Mouse (Mus musculus): ENCODE measurements around the gene Gtpbp4. TPM values are rescaled to one million over a fixed set of nuclear protein-coding genes. Genes with fewer than 3 reads are reported as not detected.
A peak's percentile ranks its signal among the peaks of the same experiment; 100 is the strongest.
"Not testable (repeated sequence)": the region's sequence is repeated elsewhere in the genome, so short reads cannot be mapped to it uniquely, and the experiment has no call there.

The Gtpbp4 gene
- polyA plus RNA-seq, 1 experiment from 2014 or later: 51.9 TPM

DNA sequence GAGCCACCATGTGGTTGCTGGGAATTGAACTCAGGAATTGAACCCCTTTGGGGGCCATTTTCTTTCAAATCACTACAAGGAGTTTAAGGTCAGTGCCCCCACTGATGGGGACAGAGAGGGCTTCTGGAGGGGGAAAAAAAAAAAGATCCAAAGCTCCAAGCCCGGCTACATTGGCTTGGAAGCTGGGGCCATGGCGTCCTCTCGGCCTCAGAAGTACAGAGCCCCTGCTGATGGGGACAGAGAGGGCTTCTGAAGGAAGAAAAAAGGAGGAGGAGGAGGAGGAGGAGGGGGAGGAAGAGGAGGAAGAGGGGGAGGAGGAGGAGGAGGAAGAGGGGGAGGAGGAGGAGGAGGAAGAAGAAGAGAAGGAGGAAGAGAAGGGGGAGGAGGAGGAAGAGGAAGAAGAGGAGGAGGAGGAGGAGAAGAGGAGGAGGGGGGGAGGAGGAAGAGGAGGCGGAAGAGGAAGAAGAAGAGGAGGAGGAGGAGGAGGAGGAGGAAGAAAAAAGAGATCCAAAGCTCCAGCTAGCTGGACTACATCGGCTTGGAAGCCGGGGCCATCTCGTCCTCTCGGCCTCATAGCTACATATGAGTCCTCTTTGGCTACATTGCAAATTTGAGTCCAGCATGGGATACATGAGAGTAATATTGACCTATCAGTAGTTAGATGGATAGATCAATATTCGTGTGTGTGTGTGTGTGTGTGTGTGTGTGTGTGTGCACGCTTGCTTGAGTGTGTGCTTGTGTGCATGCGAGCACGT is 15.9 kb upstream of the Gtpbp4 start:
- Histone ChIP-seq H3K4me2 (ENCODE audit: low read length) (no peak overlapping the region), H3K9ac (ENCODE audit: low read length) (no peak overlapping the region), H3K36me3 (ENCODE audit: control insufficient read depth, insufficient read depth, low read length) (no peaks in the 10 kb centered on the region), H3K27me3 (ENCODE audit: control insufficient read depth, insufficient read depth, low read length) (no peaks in the 10 kb centered on the region), H3K4me1 (ENCODE audit: control insufficient read depth in 2 of 2, insufficient read depth in 2 of 2, low read length in 2 of 2) (no peaks in the 10 kb centered on the region), H3K4me3 (ENCODE audit: control insufficient read depth in 1 of 2, insufficient read depth in 1 of 2, low read depth in 1 of 2, low read length in 2 of 2) (no peak overlapping the region), H3K27ac (replicated peaks in 1 of 2; ENCODE audit: control insufficient read depth in 1 of 2, insufficient read depth in 1 of 2, low read depth in 2 of 2, low read length in 2 of 2) (no peak overlapping the region), H3K9me3 (ENCODE audit: control insufficient read depth, low read length) (no peaks in the 10 kb centered on the region)
- ATAC-seq (ENCODE audit: insufficient number of reproducible peaks, insufficient read depth, low FRiP score, low read depth): peak; percentile 92
- 56% methylated on average over 12 of the region's 12 CpGs for WGBS

DNA sequence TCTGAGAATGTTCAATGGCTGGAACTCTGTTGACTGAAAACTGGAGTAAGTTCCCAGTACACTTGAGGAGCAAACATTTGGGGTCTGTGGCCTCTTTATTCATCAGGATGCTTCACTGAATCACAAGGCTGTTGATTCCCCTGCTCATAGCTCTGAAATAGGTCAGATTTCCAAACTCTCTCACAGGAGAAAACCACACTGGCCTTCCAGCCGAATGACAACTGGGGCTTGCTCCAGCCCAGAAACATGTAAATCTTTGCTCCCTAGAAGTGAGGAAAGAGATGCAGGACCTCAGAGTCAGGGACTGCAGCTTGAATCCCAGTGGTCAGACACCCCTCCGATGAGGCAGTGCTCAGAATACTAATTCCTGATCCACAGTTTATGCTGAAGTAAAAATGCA is 7.4 kb upstream of the Gtpbp4 start:
- Histone ChIP-seq H3K9me3 (ENCODE audit: control insufficient read depth, low read length) (no peaks in the 10 kb centered on the region), H3K4me1 (ENCODE audit: control insufficient read depth in 2 of 2, insufficient read depth in 2 of 2, low read length in 2 of 2) (no peaks in the 10 kb centered on the region), H3K4me2 (ENCODE audit: low read length) (no peak overlapping the region), H3K27me3 (ENCODE audit: control insufficient read depth, insufficient read depth, low read length) (no peaks in the 10 kb centered on the region), H3K9ac (ENCODE audit: low read length) (no peak overlapping the region), H3K36me3 (ENCODE audit: control insufficient read depth, insufficient read depth, low read length) (no peaks in the 10 kb centered on the region), H3K27ac (replicated peaks in 1 of 2; ENCODE audit: control insufficient read depth in 1 of 2, insufficient read depth in 1 of 2, low read depth in 2 of 2, low read length in 2 of 2) (no peak overlapping the region), H3K4me3 (ENCODE audit: control insufficient read depth in 1 of 2, insufficient read depth in 1 of 2, low read depth in 1 of 2, low read length in 2 of 2) (no peak overlapping the region)
- no peak for ATAC-seq (ENCODE audit: insufficient number of reproducible peaks, insufficient read depth, low FRiP score, low read depth)
- 72% methylated on average over 2 of the region's 2 CpGs for WGBS

- H3K9me3 ChIP-seq (ENCODE audit: control insufficient read depth, low read length): no peaks in the 10 kb centered on the region
- H3K4me2 ChIP-seq (ENCODE audit: low read length): no peak overlapping the region
- H3K36me3 ChIP-seq (ENCODE audit: control insufficient read depth, insufficient read depth, low read length): no peaks in the 10 kb centered on the region
- no peak overlapping the region for H3K9ac ChIP-seq (ENCODE audit: low read length)
- no peak overlapping the region for H3K4me3 ChIP-seq (ENCODE audit: control insufficient read depth in 1 of 2, insufficient read depth in 1 of 2, low read depth in 1 of 2, low read length in 2 of 2)
- H3K27me3 ChIP-seq (ENCODE audit: control insufficient read depth, insufficient read depth, low read length): no peaks in the 10 kb centered on the region
- H3K4me1 ChIP-seq (ENCODE audit: control insufficient read depth in 2 of 2, insufficient read depth in 2 of 2, low read length in 2 of 2): peaks cover 4 to 14% of the 10 kb centered on the region in 2 experiments
- no peak overlapping the region for H3K27ac ChIP-seq (replicated peaks in 1 of 2; ENCODE audit: control insufficient read depth in 1 of 2, insufficient read depth in 1 of 2, low read depth in 2 of 2, low read length in 2 of 2)
- 78% methylated on average over 8 of the region's 8 CpGs for WGBS
- ATAC-seq (ENCODE audit: insufficient number of reproducible peaks, insufficient read depth, low FRiP score, low read depth): no peak
Observed at GRCm38 (mm10) chr13:8999464-8999863, 3.6 kb upstream of the Gtpbp4 start.

DNA sequence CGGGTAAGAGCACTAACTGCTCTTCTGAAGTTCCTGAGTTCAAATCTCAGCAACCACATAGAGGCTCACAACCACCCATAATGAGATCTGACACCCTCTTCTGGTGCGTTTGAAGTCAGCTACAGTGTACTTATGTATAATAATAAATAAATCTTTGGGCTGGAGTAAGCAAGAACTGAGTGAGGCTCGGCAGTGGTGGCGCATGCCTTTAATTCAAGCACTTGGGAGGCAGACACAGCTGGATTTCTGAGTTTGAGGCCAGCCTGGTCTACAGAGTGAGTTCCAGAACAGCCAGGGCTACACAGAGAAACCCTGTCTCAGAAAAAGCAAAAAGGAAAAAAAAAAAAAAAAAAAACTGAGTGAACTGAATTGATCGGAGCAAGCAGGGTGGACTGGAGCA is 1.3 kb upstream of the Gtpbp4 start:
- H3K27ac ChIP-seq (replicated peaks in 1 of 2; ENCODE audit: control insufficient read depth in 1 of 2, insufficient read depth in 1 of 2, low read depth in 2 of 2, low read length in 2 of 2); H3K9me3 ChIP-seq (ENCODE audit: control insufficient read depth, low read length); H3K27me3 ChIP-seq (ENCODE audit: control insufficient read depth, insufficient read depth, low read length); H3K36me3 ChIP-seq (ENCODE audit: control insufficient read depth, insufficient read depth, low read length); H3K9ac ChIP-seq (ENCODE audit: low read length); H3K4me3 ChIP-seq (ENCODE audit: control insufficient read depth in 1 of 2, insufficient read depth in 1 of 2, low read depth in 1 of 2, low read length in 2 of 2); ATAC-seq (ENCODE audit: insufficient number of reproducible peaks, insufficient read depth, low FRiP score, low read depth); H3K4me2 ChIP-seq (ENCODE audit: low read length): not testable (repeated sequence)
- H3K4me1 ChIP-seq (ENCODE audit: control insufficient read depth in 2 of 2, insufficient read depth in 2 of 2, low read length in 2 of 2): peaks cover 4 to 15% of the 10 kb centered on the region in 2 experiments
- 90% methylated on average over 5 of the region's 5 CpGs for WGBS

DNA sequence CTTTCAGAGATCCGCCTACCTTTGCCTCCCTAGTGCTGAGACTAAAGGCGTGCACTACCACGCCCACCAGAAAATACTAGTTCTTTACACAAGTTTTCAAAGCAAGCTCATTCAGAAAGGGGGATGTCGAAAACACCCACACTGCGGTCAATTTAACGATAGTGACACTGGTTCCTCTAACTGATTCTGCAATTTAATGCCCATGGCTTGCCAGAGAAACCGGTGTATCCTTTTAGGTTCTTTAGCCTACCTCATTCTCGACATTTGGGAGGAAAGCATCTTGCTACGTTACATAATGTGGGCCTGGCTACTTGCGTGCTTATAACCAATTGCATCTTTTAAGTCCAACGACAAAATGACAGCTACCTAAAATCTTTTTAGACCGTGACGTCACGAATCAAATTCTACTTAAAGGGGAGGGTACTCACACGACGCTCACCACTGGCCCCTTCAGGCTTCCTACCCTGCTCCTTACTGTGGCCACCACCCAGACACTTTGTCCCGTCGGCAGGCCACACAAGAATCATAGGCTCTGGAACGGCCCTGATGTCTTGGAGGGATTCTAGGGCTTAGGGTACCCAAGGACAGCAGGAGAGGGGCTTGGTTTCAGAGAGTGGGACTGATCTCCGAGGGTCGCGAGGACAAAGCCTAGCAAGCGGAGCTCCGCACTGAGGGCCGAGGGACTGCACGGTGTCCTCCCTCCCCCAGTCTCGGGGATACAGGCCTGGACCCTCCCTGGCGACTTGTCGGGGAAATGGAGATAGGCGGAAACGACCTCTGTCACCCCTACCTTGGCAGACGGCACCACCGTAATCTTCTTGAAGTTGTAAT is 509 bp downstream of the Gtpbp4 start:
- Histone ChIP-seq H3K4me1 (ENCODE audit: control insufficient read depth in 2 of 2, insufficient read depth in 2 of 2, low read length in 2 of 2) (peaks cover 4 to 15% of the 10 kb centered on the region in 2 experiments), H3K9me3 (ENCODE audit: control insufficient read depth, low read length) (no peaks in the 10 kb centered on the region), H3K4me2 (ENCODE audit: low read length) (peak overlapping the region; percentile 81), H3K4me3 (ENCODE audit: control insufficient read depth in 1 of 2, insufficient read depth in 1 of 2, low read depth in 1 of 2, low read length in 2 of 2) (peak overlapping the region; percentile 73 to 77), H3K36me3 (ENCODE audit: control insufficient read depth, insufficient read depth, low read length) (peaks cover 18% of the 10 kb centered on the region), H3K27ac (replicated peaks in 1 of 2; ENCODE audit: control insufficient read depth in 1 of 2, insufficient read depth in 1 of 2, low read depth in 2 of 2, low read length in 2 of 2) (peak overlapping the region; percentile 57 to 71), H3K27me3 (ENCODE audit: control insufficient read depth, insufficient read depth, low read length) (no peaks in the 10 kb centered on the region), H3K9ac (ENCODE audit: low read length) (peak overlapping the region; percentile 87)
- ATAC-seq (ENCODE audit: insufficient number of reproducible peaks, insufficient read depth, low FRiP score, low read depth): peak; percentile 63
- WGBS: 2% methylated on average over 33 of the region's 33 CpGs

DNA sequence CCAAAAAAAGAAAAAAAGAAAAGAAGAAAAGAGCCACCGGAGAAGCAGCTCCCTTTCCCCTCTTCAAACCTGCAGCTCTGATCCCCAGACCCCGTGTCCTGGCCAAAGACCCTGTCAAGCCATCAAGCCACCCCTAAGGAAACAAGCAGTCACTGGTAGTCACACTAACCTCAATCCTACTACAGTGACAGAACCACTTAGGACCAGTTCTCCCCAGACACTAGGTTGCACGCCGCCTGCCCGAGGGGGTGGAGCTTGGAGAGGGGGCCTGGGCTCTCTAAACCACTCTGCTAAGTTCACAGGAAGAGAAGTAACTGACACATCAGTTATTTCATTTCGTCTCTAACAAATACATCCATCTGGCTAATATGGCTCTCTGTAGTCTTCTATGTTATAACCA is 3.7 kb downstream of the Gtpbp4 start:
- WGBS: 91% methylated on average over 6 of the region's 6 CpGs

DNA sequence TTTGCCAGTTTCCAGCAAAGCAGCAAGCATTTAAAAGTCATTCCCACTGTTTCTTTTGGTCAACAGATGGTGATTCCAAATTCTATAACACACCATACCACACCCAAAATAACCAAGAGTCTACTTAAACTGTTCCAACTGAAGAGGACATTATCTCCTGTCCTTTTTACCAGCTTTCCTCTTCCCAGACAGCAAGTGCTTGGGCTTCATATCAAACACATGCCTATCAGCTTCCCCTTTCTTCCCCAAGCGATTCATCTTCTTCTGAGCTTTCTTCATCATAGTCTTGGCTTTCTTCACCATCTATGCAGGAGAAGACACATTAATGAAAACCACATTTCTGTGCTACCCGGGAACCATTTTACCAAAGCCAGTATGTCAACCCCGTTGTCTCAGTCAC is 22.9 kb downstream of the Gtpbp4 start:
- no peak overlapping the region for H3K27ac ChIP-seq (replicated peaks in 1 of 2; ENCODE audit: control insufficient read depth in 1 of 2, insufficient read depth in 1 of 2, low read depth in 2 of 2, low read length in 2 of 2)
- H3K9ac ChIP-seq (ENCODE audit: low read length): no peak overlapping the region
- H3K4me2 ChIP-seq (ENCODE audit: low read length): no peak overlapping the region
- no peaks in the 10 kb centered on the region for H3K9me3 ChIP-seq (ENCODE audit: control insufficient read depth, low read length)
- 90% methylated on average over 3 of the region's 3 CpGs for WGBS
- ATAC-seq (ENCODE audit: insufficient number of reproducible peaks, insufficient read depth, low FRiP score, low read depth): no peak
- no peaks in the 10 kb centered on the region for H3K4me1 ChIP-seq (ENCODE audit: control insufficient read depth in 2 of 2, insufficient read depth in 2 of 2, low read length in 2 of 2)
- H3K27me3 ChIP-seq (ENCODE audit: control insufficient read depth, insufficient read depth, low read length): no peaks in the 10 kb centered on the region
- H3K4me3 ChIP-seq (ENCODE audit: control insufficient read depth in 1 of 2, insufficient read depth in 1 of 2, low read depth in 1 of 2, low read length in 2 of 2): no peak overlapping the region
- H3K36me3 ChIP-seq (ENCODE audit: control insufficient read depth, insufficient read depth, low read length): peaks cover 96% of the 10 kb centered on the region

More for the DNA sequence above, 3.7 kb downstream of the Gtpbp4 start:
- H3K36me3 ChIP-seq (ENCODE audit: control insufficient read depth, insufficient read depth, low read length): peaks cover 50% of the 10 kb centered on the region
- H3K4me1 ChIP-seq (ENCODE audit: control insufficient read depth in 2 of 2, insufficient read depth in 2 of 2, low read length in 2 of 2): peaks cover 4 to 15% of the 10 kb centered on the region in 2 experiments
- H3K4me3 ChIP-seq (ENCODE audit: control insufficient read depth in 1 of 2, insufficient read depth in 1 of 2, low read depth in 1 of 2, low read length in 2 of 2): no peak overlapping the region
- H3K4me2 ChIP-seq (ENCODE audit: low read length): no peak overlapping the region
- H3K27ac ChIP-seq (replicated peaks in 1 of 2; ENCODE audit: control insufficient read depth in 1 of 2, insufficient read depth in 1 of 2, low read depth in 2 of 2, low read length in 2 of 2): no peak overlapping the region
- H3K9me3 ChIP-seq (ENCODE audit: control insufficient read depth, low read length): no peaks in the 10 kb centered on the region
- H3K9ac ChIP-seq (ENCODE audit: low read length): no peak overlapping the region
- ATAC-seq (ENCODE audit: insufficient number of reproducible peaks, insufficient read depth, low FRiP score, low read depth): no peak
- no peaks in the 10 kb centered on the region for H3K27me3 ChIP-seq (ENCODE audit: control insufficient read depth, insufficient read depth, low read length)
